Mouse (Mus musculus) CH12.LX (cell line): ENCODE results near the gene Spib.

Source experiments
- CHD2 ChIP-seq: IDR thresholded peaks from 2 replicates; pipeline ENCODE4 v1.6.1; 2011; ENCODE audit warnings: low read length, improper control_type of control experiment
- CTCF ChIP-seq, 2 experiments: IDR thresholded peaks in 1 of 2; conservative IDR thresholded peaks in 1 of 2; 2 replicates each; pipeline ENCODE4 v1.5.1; 2011 to 2012; ENCODE audit warnings: low read depth in 2 of 2, low read length in 2 of 2, improper control_type of control experiment in 1 of 2, inconsistent platforms in 1 of 2, mild to moderate bottlenecking in 1 of 2, moderate library complexity in 1 of 2
- E2F4 ChIP-seq: IDR thresholded peaks from 2 replicates; pipeline ENCODE4 v1.6.1; 2011; ENCODE audit warnings: low read depth, low read length, improper control_type of control experiment; ENCODE audit not compliant: insufficient replicate concordance
- EP300 ChIP-seq: IDR thresholded peaks from 2 replicates; pipeline ENCODE4 v1.6.1; 2011; ENCODE audit warnings: low read length, improper control_type of control experiment
- HCFC1 ChIP-seq: IDR thresholded peaks from 2 replicates; pipeline ENCODE4 v1.6.1; 2012; ENCODE audit warnings: low read depth, mild to moderate bottlenecking, inconsistent platforms, low read length, improper control_type of control experiment
- JUND ChIP-seq: conservative IDR thresholded peaks from 2 replicates; pipeline ENCODE4 v1.6.1; 2011; ENCODE audit warnings: low read depth, low read length, improper control_type of control experiment
- KAT2A ChIP-seq: IDR thresholded peaks from 2 replicates; pipeline ENCODE4 v1.6.1; 2012; ENCODE audit warnings: low read length, improper control_type of control experiment, inconsistent platforms; ENCODE audit not compliant: insufficient replicate concordance
- MAX ChIP-seq: IDR thresholded peaks from 2 replicates; pipeline ENCODE4 v1.6.1; 2011; ENCODE audit warnings: low read length, improper control_type of control experiment
- MXI1 ChIP-seq: IDR thresholded peaks from 2 replicates; pipeline ENCODE4 v1.6.1; 2011; ENCODE audit warnings: mild to moderate bottlenecking, low read depth, low read length, improper control_type of control experiment
- POLR2A ChIP-seq: IDR thresholded peaks from 2 replicates; pipeline ENCODE4 v1.6.1; 2011; ENCODE audit warnings: low read depth, mild to moderate bottlenecking, improper control_type of control experiment, low read length
- POLR2AphosphoS2 ChIP-seq: IDR thresholded peaks from 2 replicates; pipeline ENCODE4 v1.6.1; 2011; ENCODE audit warnings: low read depth, low read length, improper control_type of control experiment
- SIN3A ChIP-seq: IDR thresholded peaks from 2 replicates; pipeline ENCODE4 v1.6.1; 2012; ENCODE audit warnings: low read length, improper control_type of control experiment, inconsistent platforms
- UBTF ChIP-seq: IDR thresholded peaks from 2 replicates; pipeline ENCODE4 v1.6.1; 2012; ENCODE audit warnings: low read depth, mild to moderate bottlenecking, inconsistent platforms, low read length, improper control_type of control experiment, moderate library complexity
- ZNF384 ChIP-seq: IDR thresholded peaks from 2 replicates; pipeline ENCODE4 v1.6.1; 2012; ENCODE audit warnings: low read depth, low read length, improper control_type of control experiment, inconsistent platforms

DNA sequence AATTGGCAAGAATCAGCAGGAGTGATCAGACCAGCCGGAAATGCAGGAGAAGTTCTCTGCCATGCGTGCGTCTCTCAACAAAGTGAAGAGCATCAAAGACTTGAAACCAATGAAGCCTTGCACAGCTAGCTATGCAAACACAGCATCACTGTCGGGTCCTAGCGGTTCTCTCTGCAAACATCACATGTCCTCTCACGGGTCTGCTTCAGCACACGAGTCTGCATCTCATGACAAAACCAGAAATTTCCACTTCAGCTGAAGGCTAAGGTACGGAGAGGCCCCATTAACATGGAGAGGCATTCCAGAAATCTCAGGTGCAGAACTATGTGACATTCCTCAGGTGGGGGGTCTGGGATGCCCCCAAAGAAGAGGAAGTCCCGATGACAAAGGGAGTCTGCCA is 36.9 kb upstream of the Spib start:
- TF ChIP-seq CTCF (conservative IDR thresholded peaks at IDR 0.05 in 1 of 2, IDR thresholded peaks at IDR 0.05 in 1 of 2; ENCODE audit: low read depth in 2 of 2, low read length in 2 of 2) (no peak), ZNF384 (no peak), EP300 (no peak), UBTF (no peak), KAT2A (no peak), SIN3A (no peak), MXI1 (no peak), POLR2A (no peak), MAX (no peak), E2F4 (no peak), HCFC1 (no peak), POLR2AphosphoS2 (no peak), JUND (no peak), CHD2 (no peak)
